Comparison of ENCODE assay signal across 8 mouse cellular contexts in the genomic region with DNA sequence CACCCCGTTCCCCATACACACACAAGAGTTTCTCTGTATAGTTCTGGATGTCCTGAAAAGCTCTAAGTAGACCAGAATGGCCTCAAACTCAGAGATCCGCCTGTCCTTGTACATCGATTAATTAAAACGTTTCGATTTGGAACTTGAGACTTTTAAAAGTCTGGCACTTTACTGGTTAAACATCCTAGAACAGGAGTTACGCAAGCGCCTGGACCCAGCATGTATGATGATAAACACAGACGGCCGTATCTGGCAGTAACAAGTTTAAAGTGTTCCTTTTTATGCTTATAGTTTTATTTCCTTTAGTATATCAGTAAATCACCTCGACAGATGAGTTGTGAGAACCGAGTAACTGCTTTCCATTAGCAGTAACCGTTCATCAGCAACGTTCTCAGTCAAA. TPM values are rescaled to one million over a fixed set of nuclear protein-coding genes. Genes with fewer than 3 reads are reported as not detected.
DNase-seq lines count a peak whose midpoint lies in the region; ATAC-seq and TF ChIP-seq lines count a peak whose summit lies in the region.

No protein-coding gene starts in this region.

- H3K27ac ChIP-seq in spleen, adult 2 months (ENCODE audit: insufficient read depth, low read length): peak overlapping the region; percentile 100
- H3K27ac ChIP-seq in embryonic facial prominence, embryonic 14.5 days (replicated peaks; ENCODE audit: low read depth, low read length): peak overlapping the region; percentile 100
- H3K27ac ChIP-seq in limb, embryonic 10.5 days: peak overlapping the region; percentile 100
- peak overlapping the region; percentile 99 for H3K27ac ChIP-seq in midbrain, postnatal 0 days (ENCODE audit: low read depth, low read length)

- no peak for DNase-seq in spleen, adult 2 months (ENCODE audit: low read depth in 1 of 2, low spot score in 2 of 2)
- no peak for DNase-seq in spleen, adult 12 weeks (ENCODE audit: low spot score)
- peak; percentile 22 for DNase-seq in embryonic facial prominence, embryonic 14.5 days (ENCODE audit: low spot score)
- no peak for DNase-seq in limb, embryonic 10.5 days (ENCODE audit: low spot score)
- DNase-seq in midbrain, postnatal 0 days (ENCODE audit: low spot score): no peak
- no peak for DNase-seq in MN1 (ENCODE audit: low spot score)
- DNase-seq in adrenal gland, postnatal 4 days (ENCODE audit: low spot score in 2 of 2): no peak
- no peak for DNase-seq in c-Kit-positive CD71-positive TER-119-positive erythroid progenitor cells, embryonic 14.5 days (ENCODE audit: low spot score)

- no peak for TF ChIP-seq CTCF in spleen, adult 2 months (IDR thresholded peaks at IDR 0.05; ENCODE audit: extremely low read depth, insufficient read depth, insufficient read length, insufficient replicate concordance)
- no peak for TF ChIP-seq CTCF in midbrain, postnatal 0 days (IDR thresholded peaks at IDR 0.05)

- WGBS in spleen, adult 2 months: 2% methylated on average over 13 of the region's 13 CpGs
- WGBS in embryonic facial prominence, embryonic 14.5 days: 2% methylated on average over 13 of the region's 13 CpGs
- 5% methylated on average over 13 of the region's 13 CpGs for WGBS in limb, embryonic 10.5 days
- 2% methylated on average over 13 of the region's 13 CpGs for WGBS in midbrain, postnatal 0 days

- peak overlapping the region; percentile 100 for H3K9ac ChIP-seq in embryonic facial prominence, embryonic 14.5 days (ENCODE audit: low read depth, low read length)
- peak overlapping the region; percentile 97 for H3K9ac ChIP-seq in midbrain, postnatal 0 days (replicated peaks; ENCODE audit: low read length, poor library complexity, severe bottlenecking)

- no peak for ATAC-seq in embryonic facial prominence, embryonic 14.5 days (ENCODE audit: low read depth)
- ATAC-seq in midbrain, postnatal 0 days (ENCODE audit: low FRiP score): no peak

- H3K9me3 ChIP-seq in embryonic facial prominence, embryonic 14.5 days (ENCODE audit: control insufficient read depth, low read length): no peaks in the 10 kb centered on the region
- H3K9me3 ChIP-seq in limb, embryonic 10.5 days (replicated peaks): no peaks in the 10 kb centered on the region
- no peaks in the 10 kb centered on the region for H3K9me3 ChIP-seq in midbrain, postnatal 0 days (ENCODE audit: low read length)

- peaks cover 13% of the 10 kb centered on the region; the same call in 1 of the 2 replicates for H3K4me1 ChIP-seq in spleen, adult 2 months (ENCODE audit: control insufficient read depth, insufficient read depth, insufficient read length)
- H3K4me1 ChIP-seq in embryonic facial prominence, embryonic 14.5 days (ENCODE audit: control insufficient read depth, insufficient read depth, low read length): peaks cover 8% of the 10 kb centered on the region
- H3K4me1 ChIP-seq in limb, embryonic 10.5 days: peaks cover 12% of the 10 kb centered on the region
- H3K4me1 ChIP-seq in midbrain, postnatal 0 days (ENCODE audit: insufficient read depth, low read length): peaks cover 4% of the 10 kb centered on the region; the same call in 1 of the 2 replicates

- H3K27me3 ChIP-seq in spleen, adult 2 months (ENCODE audit: control insufficient read depth, insufficient read depth, low read length): no peaks in the 10 kb centered on the region
- H3K27me3 ChIP-seq in embryonic facial prominence, embryonic 14.5 days (replicated peaks; ENCODE audit: control insufficient read depth, insufficient read depth, low read length): no peaks in the 10 kb centered on the region
- no peaks in the 10 kb centered on the region for H3K27me3 ChIP-seq in limb, embryonic 10.5 days (ENCODE audit: low read depth, poor library complexity, severe bottlenecking)
- H3K27me3 ChIP-seq in midbrain, postnatal 0 days (ENCODE audit: insufficient read depth, low read length): no peaks in the 10 kb centered on the region

- TF ChIP-seq POLR2A in spleen, adult 2 months (IDR thresholded peaks at IDR 0.05; ENCODE audit: low read depth, low read length): no peak

- H3K4me2 ChIP-seq in embryonic facial prominence, embryonic 14.5 days (ENCODE audit: low read depth, low read length): peak overlapping the region; percentile 97
- H3K4me2 ChIP-seq in midbrain, postnatal 0 days (ENCODE audit: low read depth, low read length, poor library complexity, severe bottlenecking): peak overlapping the region; percentile 93

- H3K36me3 ChIP-seq in spleen, adult 2 months (ENCODE audit: control insufficient read depth, insufficient read depth, low read length): peaks cover 2% of the 10 kb centered on the region
- H3K36me3 ChIP-seq in embryonic facial prominence, embryonic 14.5 days (ENCODE audit: control insufficient read depth, insufficient read depth, low read length): peaks cover 13% of the 10 kb centered on the region
- peaks cover 20% of the 10 kb centered on the region for H3K36me3 ChIP-seq in limb, embryonic 10.5 days
- peaks cover 3% of the 10 kb centered on the region for H3K36me3 ChIP-seq in midbrain, postnatal 0 days (ENCODE audit: insufficient read depth, low read length)

- peak overlapping the region; percentile 98 for H3K4me3 ChIP-seq in spleen, adult 2 months (ENCODE audit: extremely low read depth, insufficient read depth, insufficient read length)
- peak overlapping the region; percentile 96 for H3K4me3 ChIP-seq in embryonic facial prominence, embryonic 14.5 days (ENCODE audit: low read depth, low read length)
- H3K4me3 ChIP-seq in limb, embryonic 10.5 days: peak overlapping the region; percentile 95
- peak overlapping the region; percentile 91 for H3K4me3 ChIP-seq in midbrain, postnatal 0 days (ENCODE audit: low read depth, low read length)

RNA-seq across cellular contexts. Expression of a gene that starts 1.4 kb away (rescaled TPM):
- 46.2 and 48.1 TPM in 2 replicates for polyA plus RNA-seq in spleen, adult 2 months (2012; rRNA removed)
- 445 and 477 TPM in 2 replicates for polyA plus RNA-seq in embryonic facial prominence, embryonic 14.5 days (2014; fragmentation: Nextera tagmentation; extraction: Ambion mirVana)
- 432 and 482 TPM in 2 replicates for polyA plus RNA-seq in limb, embryonic 10.5 days (2016; fragmentation: Nextera tagmentation; extraction: Ambion mirVana)
- total RNA-seq in midbrain, postnatal 0 days (2014; rRNA removed): 241 and 283 TPM in 2 replicates
- 652 and 688 TPM in 2 replicates for polyA plus RNA-seq in midbrain, postnatal 0 days (2015; fragmentation: Nextera tagmentation; extraction: Ambion mirVana)
- 100 to 1,000 TPM; 348 to 362 TPM for total RNA-seq in adrenal gland, postnatal 4 days (2021)

RNA-seq across cellular contexts. Expression of a gene that starts 49.7 kb away (rescaled TPM):
- 3.5 and 4.6 TPM in 2 replicates for polyA plus RNA-seq in spleen, adult 2 months (2012; rRNA removed)
- 13.3 and 18.3 TPM in 2 replicates for polyA plus RNA-seq in embryonic facial prominence, embryonic 14.5 days (2014; fragmentation: Nextera tagmentation; extraction: Ambion mirVana)
- polyA plus RNA-seq in limb, embryonic 10.5 days (2016; fragmentation: Nextera tagmentation; extraction: Ambion mirVana): 8.5 and 15.4 TPM in 2 replicates
- total RNA-seq in midbrain, postnatal 0 days (2014; rRNA removed): 8.9 and 12.5 TPM in 2 replicates
- 2.5 and 3.1 TPM in 2 replicates for polyA plus RNA-seq in midbrain, postnatal 0 days (2015; fragmentation: Nextera tagmentation; extraction: Ambion mirVana)
- 10 to 100 TPM; 10.1 to 12.5 TPM for total RNA-seq in adrenal gland, postnatal 4 days (2021)

RNA-seq across cellular contexts. Expression of a gene that starts 59.2 kb away (rescaled TPM):
- polyA plus RNA-seq in spleen, adult 2 months (2012; rRNA removed): 65.0 and 65.9 TPM in 2 replicates
- 58.1 and 69.3 TPM in 2 replicates for polyA plus RNA-seq in embryonic facial prominence, embryonic 14.5 days (2014; fragmentation: Nextera tagmentation; extraction: Ambion mirVana)
- 7.5 and 12.1 TPM in 2 replicates for polyA plus RNA-seq in limb, embryonic 10.5 days (2016; fragmentation: Nextera tagmentation; extraction: Ambion mirVana)
- total RNA-seq in midbrain, postnatal 0 days (2014; rRNA removed): 18.5 and 21.4 TPM in 2 replicates
- 33.1 and 35.5 TPM in 2 replicates for polyA plus RNA-seq in midbrain, postnatal 0 days (2015; fragmentation: Nextera tagmentation; extraction: Ambion mirVana)
- 100 to 1,000 TPM; 178 to 210 TPM for total RNA-seq in adrenal gland, postnatal 4 days (2021)
